In the genomic region with DNA sequence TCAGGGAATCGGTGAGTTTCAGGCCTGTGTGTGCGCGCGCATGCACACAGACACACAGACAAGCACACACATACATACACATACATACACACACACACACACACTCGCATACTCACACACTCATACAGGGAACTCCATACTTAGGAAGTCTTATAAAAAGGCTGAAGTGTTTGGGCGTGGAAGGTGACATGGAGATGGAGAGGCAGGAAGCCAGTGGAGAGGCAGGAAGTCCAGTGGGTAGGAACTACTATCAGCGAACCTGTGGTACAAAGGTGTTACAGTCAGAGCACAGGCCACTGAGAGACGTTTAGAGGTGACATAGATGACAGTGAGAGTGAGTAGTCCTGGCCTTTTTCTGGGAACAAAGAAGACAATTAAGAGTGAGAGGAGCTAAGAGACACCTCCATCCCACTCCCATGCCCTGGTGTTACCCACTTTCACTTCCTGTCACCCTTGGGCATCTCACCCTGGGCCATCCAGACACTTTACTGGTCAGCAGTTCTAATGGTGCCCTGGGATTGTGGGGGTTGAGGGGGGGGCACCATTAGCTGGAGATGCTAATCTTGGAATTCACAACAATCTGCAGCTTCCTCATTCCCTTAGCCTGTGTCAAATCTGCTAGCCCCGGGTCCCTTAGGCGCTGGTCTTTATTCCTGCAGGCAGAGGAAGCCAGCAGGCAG, we compare ENCODE assay signal across 15 mouse cellular contexts. TPM values are rescaled to one million over a fixed set of nuclear protein-coding genes. Genes with fewer than 3 reads are reported as not detected.
DNase-seq lines count a peak whose midpoint lies in the region; ATAC-seq and TF ChIP-seq lines count a peak whose summit lies in the region.
"Had no signal": no experiment of that assay in that cellular context is flagged by ENCODE, and none has a peak within 500 bp of the region (broad histone marks: within the 10 kb centered on the region; RNA-seq: fewer than 3 reads in every experiment).

No protein-coding gene starts in this region.

- 65% methylated on average over 10 of the region's 10 CpGs for WGBS in thymus, adult 2 months
- 87% methylated on average over 10 of the region's 10 CpGs for WGBS in midbrain, embryonic 14.5 days

- DNase-seq in heart, adult 11 months: peak; percentile 91
- no peak for DNase-seq in heart, adult 8-10 months (ENCODE audit: low spot score)
- DNase-seq in thymus, adult 2 months: no peak
- no peak for DNase-seq in thymus, postnatal 36 days
- no peak for DNase-seq in midbrain, embryonic 14.5 days
- DNase-seq in urinary bladder, postnatal 10 days (ENCODE audit: low spot score): no peak
- DNase-seq in adrenal gland, postnatal 36 days: no peak
- DNase-seq: cerebellum, adult 9-11 months; lung, postnatal 4 days had no signal

- no peak overlapping the region for H3K9ac ChIP-seq in midbrain, embryonic 14.5 days (replicated peaks; ENCODE audit: low read length)
- H3K9ac ChIP-seq: forebrain, embryonic 15.5 days; heart, embryonic 15.5 days; midbrain, embryonic 15.5 days; neural tube, embryonic 12.5 days had no signal

- ATAC-seq in megakaryocyte, adult 5-6 weeks (ENCODE audit: poor library complexity, severe bottlenecking): peak; percentile 23
- no peak for ATAC-seq in midbrain, embryonic 14.5 days (ENCODE audit: low FRiP score, low TSS enrichment)
- ATAC-seq: forebrain, embryonic 15.5 days; midbrain, embryonic 15.5 days had no signal

- no peaks in the 10 kb centered on the region for H3K9me3 ChIP-seq in midbrain, embryonic 14.5 days (ENCODE audit: control insufficient read depth, low read length)
- H3K9me3 ChIP-seq: forebrain, embryonic 15.5 days; heart, embryonic 15.5 days; midbrain, embryonic 15.5 days; neural tube, embryonic 12.5 days had no signal

- peak overlapping the region; percentile 56 for H3K27ac ChIP-seq in thymus, adult 2 months (ENCODE audit: control insufficient read depth, insufficient read depth, low read length)
- H3K27ac ChIP-seq in midbrain, embryonic 14.5 days (replicated peaks; ENCODE audit: low read depth, low read length): no peak overlapping the region
- H3K27ac ChIP-seq: forebrain, embryonic 15.5 days; heart, embryonic 15.5 days; hindbrain, embryonic 10.5 days; midbrain, embryonic 15.5 days; neural tube, embryonic 12.5 days had no signal

- no peak for TF ChIP-seq POLR2A in thymus, adult 2 months (IDR thresholded peaks at IDR 0.05; ENCODE audit: control insufficient read depth, extremely low read depth, insufficient read depth, low read length, poor library complexity)

- peaks cover 47% of the 10 kb centered on the region for H3K4me1 ChIP-seq in thymus, adult 2 months (replicated peaks; ENCODE audit: control insufficient read depth, insufficient read depth, low read length)
- H3K4me1 ChIP-seq in midbrain, embryonic 14.5 days (ENCODE audit: control insufficient read depth, insufficient read depth, low read length): no peaks in the 10 kb centered on the region
- H3K4me1 ChIP-seq: forebrain, embryonic 15.5 days; midbrain, embryonic 15.5 days; neural tube, embryonic 12.5 days had no signal

- H3K36me3 ChIP-seq in thymus, adult 2 months (ENCODE audit: control insufficient read depth, insufficient read depth, low read length): no peaks in the 10 kb centered on the region
- no peaks in the 10 kb centered on the region for H3K36me3 ChIP-seq in midbrain, embryonic 14.5 days (ENCODE audit: control insufficient read depth, insufficient read depth, low read length)
- H3K36me3 ChIP-seq: forebrain, embryonic 15.5 days; heart, embryonic 15.5 days; hindbrain, embryonic 10.5 days; midbrain, embryonic 15.5 days; neural tube, embryonic 12.5 days had no signal

- no peak overlapping the region for H3K4me2 ChIP-seq in midbrain, embryonic 14.5 days (ENCODE audit: low read length)
- H3K4me2 ChIP-seq: forebrain, embryonic 15.5 days; heart, embryonic 15.5 days; midbrain, embryonic 15.5 days; neural tube, embryonic 12.5 days had no signal

- no peak overlapping the region for H3K4me3 ChIP-seq in thymus, adult 2 months (ENCODE audit: control insufficient read depth, insufficient read depth, low read length)
- H3K4me3 ChIP-seq in midbrain, embryonic 14.5 days (replicated peaks; ENCODE audit: low read depth, low read length): no peak overlapping the region
- H3K4me3 ChIP-seq: forebrain, embryonic 15.5 days; heart, embryonic 15.5 days; hindbrain, embryonic 10.5 days; midbrain, embryonic 15.5 days; neural tube, embryonic 12.5 days had no signal

- TF ChIP-seq CTCF in thymus, adult 2 months (IDR thresholded peaks at IDR 0.05; ENCODE audit: borderline replicate concordance, control insufficient read depth, extremely low read depth, insufficient read depth, low read length, poor library complexity): no peak

- H3K27me3 ChIP-seq in thymus, adult 2 months (ENCODE audit: control insufficient read depth, insufficient read depth, low read length): no peaks in the 10 kb centered on the region
- no peaks in the 10 kb centered on the region for H3K27me3 ChIP-seq in midbrain, embryonic 14.5 days (ENCODE audit: control insufficient read depth, insufficient read depth, low read length)
- H3K27me3 ChIP-seq: forebrain, embryonic 15.5 days; heart, embryonic 15.5 days; midbrain, embryonic 15.5 days; neural tube, embryonic 12.5 days had no signal

RNA-seq across cellular contexts. Expression of a gene that starts 12.8 kb away (rescaled TPM):
- 10 to 100 TPM in 2 of 4 experiments, 1 to 10 TPM in 2; 7.6 to 13.2 (median 10.0) TPM for total RNA-seq in heart, adult 8-10 months (2022)
- polyA plus RNA-seq in thymus, adult 2 months (2012; rRNA removed): 77.3 and 82.0 TPM in 2 replicates
- total RNA-seq in megakaryocyte, adult 5-6 weeks (2015): 18.7 and 22.8 TPM in 2 replicates
- total RNA-seq in megakaryocyte, adult 5-6 weeks (2017): 52.4 and 70.8 TPM in 2 replicates
- 42.0 and 59.0 TPM in 2 replicates for polyA plus RNA-seq in midbrain, embryonic 14.5 days (2014; fragmentation: Nextera tagmentation; extraction: Ambion mirVana)
- total RNA-seq in adrenal gland, postnatal 36 days (2021): 10 to 100 TPM; 16.1 to 20.3 TPM

RNA-seq across cellular contexts. Expression of a gene that starts 56.3 kb away (rescaled TPM):
- 10 to 100 TPM; 10.4 to 15.9 (median 11.9) TPM for total RNA-seq in heart, adult 8-10 months (2022)
- 55.5 and 65.2 TPM in 2 replicates for polyA plus RNA-seq in thymus, adult 2 months (2012; rRNA removed)
- total RNA-seq in megakaryocyte, adult 5-6 weeks (2015): 11.9 and 13.0 TPM in 2 replicates
- 9.4 and 11.9 TPM in 2 replicates for total RNA-seq in megakaryocyte, adult 5-6 weeks (2017)
- polyA plus RNA-seq in midbrain, embryonic 14.5 days (2014; fragmentation: Nextera tagmentation; extraction: Ambion mirVana): 24.4 and 25.0 TPM in 2 replicates
- 10 to 100 TPM; 17.0 to 23.4 TPM for total RNA-seq in adrenal gland, postnatal 36 days (2021)
